Mouse (Mus musculus) cortical plate, adult 2 months (tissue): ENCODE measurements around the gene Tgtp2. TPM values are rescaled to one million over a fixed set of nuclear protein-coding genes. Genes with fewer than 3 reads are reported as not detected.
"Not testable (repeated sequence)": the region's sequence is repeated elsewhere in the genome, so short reads cannot be mapped to it uniquely, and the experiment has no call there.

ENCODE experiments used
- H3K27ac ChIP-seq: fragments of 200-500 bp; 2 replicates; pipeline ENCODE4 v1.5.1; 2012; ENCODE audit warnings: low read length, control low read depth, inconsistent platforms; ENCODE audit not compliant: insufficient read depth
- H3K4me1 ChIP-seq: fragments of 200-500 bp; 2 replicates; pipeline ENCODE4 v1.6.1; 2011; ENCODE audit warnings: low read length; ENCODE audit not compliant: control insufficient read depth, insufficient read depth
- H3K4me3 ChIP-seq: fragments of 200-500 bp; 2 replicates; pipeline ENCODE4 v1.5.1; 2011; ENCODE audit warnings: mild to moderate bottlenecking, low read length, control low read depth; ENCODE audit not compliant: insufficient read depth
- CTCF ChIP-seq: fragments of 200-500 bp; IDR thresholded peaks from 2 replicates; pipeline ENCODE4 v1.5.1; 2011; ENCODE audit warnings: mild to moderate bottlenecking, control low read depth, low read length; ENCODE audit not compliant: insufficient read depth; ENCODE audit errors: extremely low read depth
- POLR2A ChIP-seq: fragments of 200-500 bp; IDR thresholded peaks from 2 replicates; pipeline ENCODE4 v1.6.1; 2011; ENCODE audit warnings: mild to moderate bottlenecking, low read length, control low read depth; ENCODE audit not compliant: insufficient read depth; ENCODE audit errors: extremely low read depth
- polyA plus RNA-seq: library from polyadenylated mRNA; depleted of rRNA; stranded (reverse); fragments of >200 nt; gene quantifications from 2 replicates; pipeline ENCODE4 v1.2.3, GENCODE M21; 2012; rRNA removed

Tgtp2 gene
- polyA plus RNA-seq, 1 experiment, result 2.4 TPM

DNA sequence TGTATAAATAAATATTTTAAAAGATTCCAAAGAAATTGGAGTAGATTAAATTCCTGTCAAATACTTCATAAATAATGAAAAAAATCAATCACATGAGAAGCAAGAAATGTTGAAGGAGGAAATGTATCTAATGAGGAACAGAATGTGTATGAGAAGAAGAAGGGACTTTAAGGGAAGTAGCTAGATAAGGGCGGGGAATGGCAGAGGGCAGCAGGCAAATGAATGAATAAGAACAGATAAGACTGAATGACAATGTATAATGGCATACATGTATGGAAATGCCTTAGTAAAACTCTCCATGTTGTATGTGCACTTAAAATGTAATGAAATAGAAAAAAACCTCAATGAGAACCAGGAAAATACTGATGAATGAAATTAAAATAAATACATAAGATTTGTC lies 4.4 kb upstream of the Tgtp2 start:
- H3K27ac ChIP-seq, result no peak overlapping the region
- no peak overlapping the region for H3K4me3 ChIP-seq
- TF ChIP-seq POLR2A, result no peak
- TF ChIP-seq CTCF, result no peak
- no peaks in the 10 kb centered on the region for H3K4me1 ChIP-seq

DNA sequence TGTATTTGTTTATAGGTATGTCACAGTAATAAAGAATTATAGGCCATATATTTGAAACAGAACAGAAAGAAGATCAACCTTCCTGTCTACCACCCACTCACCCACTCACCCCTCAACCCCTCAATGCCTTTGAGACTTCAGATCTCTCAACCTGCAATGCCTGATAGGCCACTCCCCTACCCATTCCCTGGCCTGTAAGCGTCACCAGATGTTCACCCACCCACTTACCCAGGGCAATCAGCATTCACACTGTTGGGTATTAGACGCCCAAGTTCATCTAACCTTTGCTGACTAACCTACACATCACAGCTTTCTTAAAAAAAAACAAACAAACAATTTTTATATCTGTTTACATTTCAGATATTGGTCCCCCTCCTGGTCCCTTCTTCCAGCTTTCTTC lies 2.1 kb downstream of the Tgtp2 start:
- not testable (repeated sequence) for H3K27ac ChIP-seq, H3K4me3 ChIP-seq, H3K4me1 ChIP-seq

DNA sequence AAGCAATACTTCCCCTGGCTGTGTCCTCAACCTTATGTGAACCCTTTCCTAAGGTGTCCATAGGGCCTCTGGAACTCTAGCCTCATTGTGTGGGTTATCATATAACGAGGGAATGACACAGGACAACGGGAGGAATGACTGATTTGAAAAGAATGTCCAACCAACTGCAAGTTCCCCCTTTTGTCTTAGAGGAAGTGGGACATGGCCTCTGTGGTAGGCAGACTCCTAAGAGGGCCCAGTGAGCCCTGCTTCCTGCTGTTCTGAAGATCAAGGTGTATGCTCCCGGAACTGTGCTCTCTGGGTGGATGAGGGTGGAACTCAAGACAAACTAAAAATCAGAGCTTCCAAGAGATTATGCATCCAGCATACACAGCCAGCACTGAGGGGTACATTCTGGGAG lies 3.9 kb downstream of the Tgtp2 start:
- not testable (repeated sequence) for H3K27ac ChIP-seq, H3K4me3 ChIP-seq

DNA sequence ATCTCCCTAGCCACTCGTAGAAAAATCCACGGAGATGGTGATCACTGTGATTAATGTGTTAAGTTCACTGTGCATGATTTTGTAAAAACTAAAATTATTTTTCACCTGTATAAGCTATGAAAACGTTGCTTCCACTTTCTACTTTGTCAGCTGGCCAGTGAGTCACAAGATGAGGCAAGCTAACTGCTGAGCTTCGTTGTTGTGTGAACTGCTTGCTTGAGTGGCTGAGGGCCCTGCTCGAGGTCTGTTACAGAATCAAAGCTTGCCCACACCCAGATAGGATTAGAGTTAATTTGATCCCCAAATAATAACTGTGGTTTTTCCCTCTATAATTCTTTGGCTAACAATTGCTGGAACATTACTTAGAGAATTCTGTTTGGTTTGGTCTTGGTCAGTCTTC lies 12.1 kb downstream of the Tgtp2 start:
- not testable (repeated sequence) for H3K27ac ChIP-seq, H3K4me1 ChIP-seq, H3K4me3 ChIP-seq

More for the DNA sequence above, 3.9 kb downstream of the Tgtp2 start:
- H3K4me1 ChIP-seq, result not testable (repeated sequence)

DNA sequence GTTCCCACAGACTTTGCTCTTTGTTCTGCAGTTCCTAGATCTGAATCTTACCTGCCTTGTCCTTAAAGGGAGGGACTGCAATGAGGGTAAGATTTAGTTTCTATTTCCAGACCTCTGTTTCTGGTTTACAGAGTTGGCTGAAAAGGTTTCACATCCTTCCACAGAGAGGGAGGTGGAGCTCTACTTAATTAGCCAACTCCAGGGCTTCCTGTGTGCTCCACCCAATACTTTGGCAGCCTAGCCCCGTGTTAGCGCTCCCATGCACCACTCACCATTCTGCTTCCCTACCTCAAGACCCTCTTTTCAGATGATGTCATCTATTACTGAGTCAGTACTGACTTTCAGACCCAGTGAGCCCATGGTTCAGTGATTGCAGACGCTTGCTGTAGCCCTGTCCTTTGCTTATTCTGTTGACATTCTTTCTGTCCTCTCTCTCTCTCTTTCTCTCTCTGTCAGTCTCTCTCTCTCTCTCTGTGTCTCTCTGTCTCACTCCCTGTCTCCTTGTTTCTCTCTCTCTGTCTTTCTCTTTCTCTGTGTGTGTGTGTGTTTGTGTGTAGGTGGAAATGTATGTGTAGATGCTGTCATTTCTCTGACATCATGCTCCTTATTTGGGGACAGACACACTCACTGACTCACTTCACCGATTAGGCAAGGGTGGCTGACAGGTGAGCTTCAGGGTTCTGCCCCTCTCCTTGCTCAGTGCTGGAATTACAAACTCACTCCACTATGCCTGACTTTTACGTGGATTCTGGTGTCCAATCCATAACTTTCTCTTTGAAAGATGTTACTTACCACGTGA lies 12.7 kb downstream of the Tgtp2 start, which contains the start of gene 9930111J21Rik2:
TSS of gene 9930111J21Rik2 (minus strand) at position 150 of the 799 bp plus-strand sequence.
- H3K27ac ChIP-seq, H3K4me3 ChIP-seq, H3K4me1 ChIP-seq: not testable (repeated sequence)

DNA sequence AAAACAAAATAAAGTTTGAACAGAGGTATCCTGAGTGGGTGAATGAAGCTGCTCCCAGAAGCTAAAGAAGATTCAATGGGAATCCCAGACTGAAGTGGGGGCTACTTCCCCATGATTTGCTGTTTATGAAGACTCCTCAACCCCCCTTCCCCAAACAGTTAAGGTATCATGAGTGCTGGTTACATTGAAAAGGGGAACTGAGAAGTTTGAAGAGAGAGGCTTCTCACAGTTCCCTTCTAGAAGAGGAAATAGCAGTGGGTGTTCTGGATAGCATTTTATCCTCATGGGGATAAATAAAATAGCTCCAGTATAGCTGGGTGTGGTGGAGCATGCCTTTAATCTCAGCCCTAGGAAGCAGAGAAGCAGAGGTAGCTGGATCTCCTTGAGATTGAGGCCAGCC lies 13.9 kb downstream of the Tgtp2 start:
- H3K4me1 ChIP-seq, H3K4me3 ChIP-seq, H3K27ac ChIP-seq: not testable (repeated sequence)

DNA sequence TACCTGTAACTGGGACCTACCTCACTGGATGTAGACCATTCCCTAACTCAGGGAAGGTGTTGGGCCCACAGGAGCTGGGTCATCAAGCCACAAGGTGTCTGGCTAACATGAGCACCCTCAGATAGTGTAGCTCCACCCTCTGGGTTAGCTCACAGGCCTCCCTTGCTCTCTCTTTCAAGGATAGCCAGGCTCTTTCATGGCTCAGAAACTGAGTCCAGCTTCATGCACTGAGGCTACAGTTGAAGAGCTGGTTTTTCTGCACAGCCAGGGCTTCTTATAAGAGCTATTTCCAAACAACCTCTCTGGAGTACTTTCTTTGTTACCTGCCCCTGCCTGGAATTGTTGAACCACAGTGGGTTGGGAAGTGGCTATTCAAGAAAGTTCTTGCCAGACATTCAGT lies 51.9 kb downstream of the Tgtp2 start:
- not testable (repeated sequence) for H3K4me3 ChIP-seq, H3K27ac ChIP-seq, H3K4me1 ChIP-seq

Other genes with a start within 250 kb of the Tgtp2 start
- 43.1 and 46.7 TPM in 2 replicates for gene Trim41, start 246.9 kb downstream of the Tgtp2 start, polyA plus RNA-seq
- gene Trim7, start 238.1 kb downstream of the Tgtp2 start, polyA plus RNA-seq, result 4.2 and 4.3 TPM in 2 replicates
- gene Gm12184, start 237.6 kb downstream of the Tgtp2 start, polyA plus RNA-seq, result 33.8 and 40.1 TPM in 2 replicates
- gene Irgm1, start 192.5 kb downstream of the Tgtp2 start, polyA plus RNA-seq, result 9.5 and 11.4 TPM in 2 replicates
- gene Gm5431, start 162.0 kb downstream of the Tgtp2 start, polyA plus RNA-seq, result 0.19 and 0.23 TPM in 2 replicates
- 1.8 TPM in 2 replicates for gene Psme2b, start 118.0 kb downstream of the Tgtp2 start, polyA plus RNA-seq
- 0.06 and 0.10 TPM in 2 replicates for gene Olfr56, start 85.3 kb downstream of the Tgtp2 start, polyA plus RNA-seq
- gene 9930111J21Rik1, start 84.8 kb downstream of the Tgtp2 start, polyA plus RNA-seq, result 0.42 and 0.57 TPM in 2 replicates
- 0.08 and 0.19 TPM in 2 replicates for gene Gm12185, start 72.0 kb downstream of the Tgtp2 start, polyA plus RNA-seq
- 1.0 and 1.6 TPM in 2 replicates for gene Tgtp1, start 70.0 kb downstream of the Tgtp2 start, polyA plus RNA-seq
- 1.6 and 1.9 TPM in 2 replicates for gene 9930111J21Rik2, start 13.0 kb downstream of the Tgtp2 start, polyA plus RNA-seq
- gene Ifi47, start 12.4 kb upstream of the Tgtp2 start, polyA plus RNA-seq, result 1.6 and 2.3 TPM in 2 replicates
- not detected in 2 replicates for gene Olfr1396, start 50.7 kb upstream of the Tgtp2 start, polyA plus RNA-seq
- 0.04 TPM in 1 of 2 replicates, not detected in the other for gene Olfr1395, start 78.1 kb upstream of the Tgtp2 start, polyA plus RNA-seq
- not detected in 2 replicates for gene Olfr1394, start 90.2 kb upstream of the Tgtp2 start, polyA plus RNA-seq
- gene Btnl9, start 123.0 kb upstream of the Tgtp2 start, polyA plus RNA-seq, result 0.04 TPM in 1 of 2 replicates, not detected in the other
- gene Zfp62, start 139.1 kb upstream of the Tgtp2 start, polyA plus RNA-seq, result 22.1 and 25.0 TPM in 2 replicates
- 68.1 and 73.7 TPM in 2 replicates for gene Mgat1, start 180.0 kb upstream of the Tgtp2 start, polyA plus RNA-seq
- gene Olfr1393, start 214.1 kb upstream of the Tgtp2 start, polyA plus RNA-seq, result 0.15 and 0.73 TPM in 2 replicates
- 0.04 and 0.17 TPM in 2 replicates for gene Olfr1392, start 221.1 kb upstream of the Tgtp2 start, polyA plus RNA-seq
- gene Olfr10, start 240.5 kb upstream of the Tgtp2 start, polyA plus RNA-seq, result not detected in 2 replicates